Mouse (Mus musculus) stomach, embryonic 15.5 days (tissue): ENCODE measurements around the gene Mafg. TPM values are rescaled to one million over a fixed set of nuclear protein-coding genes. Genes with fewer than 3 reads are reported as not detected.

Experiments used
- ATAC-seq: fragments of 200-750 bp; cut with Nextera tagmentation; 2 replicates; pipeline ENCODE4 v1.8.0; 2017; ENCODE audit warnings: low read depth, moderate number of reproducible peaks, moderate TSS enrichment; ENCODE audit not compliant: insufficient read depth, low FRiP score
- H3K27ac ChIP-seq: fragments of 300-500 bp; sonication (generic); 2 replicates; pipeline ENCODE4 v1.5.1; 2015; ENCODE audit warnings: mild to moderate bottlenecking, inconsistent platforms
- H3K27me3 ChIP-seq: fragments of 300-500 bp; sonication (generic); replicated peaks from 2 replicates; pipeline ENCODE4 v1.6.1; 2015; ENCODE audit warnings: inconsistent platforms
- H3K36me3 ChIP-seq: fragments of 300-500 bp; sonication (generic); 2 replicates; pipeline ENCODE4 v1.6.1; 2015; ENCODE audit warnings: inconsistent platforms
- H3K4me1 ChIP-seq: fragments of 300-500 bp; sonication (generic); 2 replicates; pipeline ENCODE4 v1.6.1; 2015; ENCODE audit warnings: inconsistent platforms
- H3K4me2 ChIP-seq: fragments of 300-500 bp; sonication (generic); 2 replicates; pipeline ENCODE4 v1.6.1; 2015; ENCODE audit warnings: mild to moderate bottlenecking, inconsistent platforms
- H3K4me3 ChIP-seq: fragments of 300-500 bp; sonication (generic); replicated peaks from 2 replicates; pipeline ENCODE4 v1.5.1; 2015; ENCODE audit warnings: inconsistent platforms
- H3K9ac ChIP-seq: fragments of 300-500 bp; sonication (generic); 2 replicates; pipeline ENCODE4 v1.6.1; 2015; ENCODE audit warnings: inconsistent platforms
- H3K9me3 ChIP-seq: fragments of 300-500 bp; sonication (generic); 2 replicates; pipeline ENCODE4 v1.6.1; 2016; ENCODE audit warnings: inconsistent platforms
- whole genome bisulfite sequencing: fragments of 180-500 bp; shearing (Covaris S2); methylation state at CpG from one replicate; pipeline ENCODE4 v1.1.7; 2015; 5-methylcytosine and 5-hydroxymethylcytosine counted together
- microRNA-seq: library from miRNA; unstranded; fragments of <30 nt; microRNA quantifications from one replicate; pipeline ENCODE4, GENCODE M21; 2016
- polyA plus RNA-seq: library from polyadenylated mRNA; unstranded; fragments of >200 nt; fragmentation: Nextera tagmentation; extraction: Ambion mirVana; gene quantifications from 2 replicates; pipeline ENCODE4 v1.2.1, GENCODE M21; 2015

Mafg gene
- polyA plus RNA-seq, 1 experiment from 2014 or later = 31.9 TPM

DNA sequence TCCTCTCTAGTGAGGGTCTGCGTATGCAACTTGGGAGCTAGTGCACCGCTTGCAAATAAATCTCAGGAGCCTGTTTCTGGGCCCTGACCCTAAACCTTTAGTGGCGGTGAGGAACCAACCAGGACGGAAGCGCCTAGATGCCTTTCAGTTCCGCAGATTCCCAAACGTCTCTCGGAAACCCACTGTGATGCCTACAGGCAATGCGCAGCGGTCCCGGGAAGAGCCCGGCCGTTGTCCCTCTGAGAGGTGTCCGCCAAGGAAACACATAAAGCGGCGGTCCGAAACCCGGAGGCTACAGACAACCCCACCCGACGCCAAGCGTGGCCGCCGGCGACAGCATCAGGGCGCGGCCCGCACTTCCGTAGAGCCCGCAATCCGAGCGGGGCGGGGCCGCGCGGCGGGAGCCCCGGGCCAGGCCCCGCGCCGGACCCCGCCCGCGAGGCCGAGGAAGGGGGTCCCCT is 52.5 kb downstream of the Mafg start:
- WGBS = under 1% methylated on average over 42 of the region's 44 CpGs
- Histone ChIP-seq H3K36me3 (peaks cover 33% of the 10 kb centered on the region), H3K9ac (peak overlapping the region; percentile 70), H3K9me3 (no peaks in the 10 kb centered on the region), H3K4me1 (peaks cover 30% of the 10 kb centered on the region), H3K27ac (peak overlapping the region; percentile 90), H3K4me2 (peak overlapping the region; percentile 92), H3K4me3 (peak overlapping the region; percentile 92), H3K27me3 (no peaks in the 10 kb centered on the region)
- peak; percentile 20; the same call in 1 of the 2 replicates for ATAC-seq

DNA sequence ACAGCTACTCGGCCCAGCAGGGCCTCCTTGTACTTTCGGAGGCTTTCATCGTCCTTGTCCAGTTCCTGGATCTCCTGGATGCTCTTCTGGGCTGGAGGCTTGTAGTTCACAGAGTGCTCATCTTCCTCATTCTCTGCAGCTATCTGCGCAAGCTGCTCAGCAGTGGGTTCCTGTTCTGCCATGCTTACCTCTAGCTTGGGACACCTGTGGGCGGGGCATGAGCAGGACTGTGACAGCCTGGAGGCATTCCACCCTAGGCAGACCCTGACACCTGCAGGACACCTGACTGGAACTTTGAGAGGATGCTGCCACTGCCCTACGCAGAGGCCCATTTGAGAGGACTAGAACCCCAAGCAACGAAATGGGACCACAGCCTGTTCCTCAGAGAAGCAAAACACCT is 53.2 kb downstream of the Mafg start:
- Histone ChIP-seq H3K27me3 (no peaks in the 10 kb centered on the region), H3K4me1 (peaks cover 30% of the 10 kb centered on the region), H3K9ac (peak overlapping the region; percentile 70), H3K4me2 (peak overlapping the region; percentile 92), H3K36me3 (peaks cover 30% of the 10 kb centered on the region), H3K27ac (peak overlapping the region; percentile 90), H3K9me3 (no peaks in the 10 kb centered on the region), H3K4me3 (peak overlapping the region; percentile 92)
- 47% methylated on average over 7 of the region's 7 CpGs for WGBS
- ATAC-seq = no peak

DNA sequence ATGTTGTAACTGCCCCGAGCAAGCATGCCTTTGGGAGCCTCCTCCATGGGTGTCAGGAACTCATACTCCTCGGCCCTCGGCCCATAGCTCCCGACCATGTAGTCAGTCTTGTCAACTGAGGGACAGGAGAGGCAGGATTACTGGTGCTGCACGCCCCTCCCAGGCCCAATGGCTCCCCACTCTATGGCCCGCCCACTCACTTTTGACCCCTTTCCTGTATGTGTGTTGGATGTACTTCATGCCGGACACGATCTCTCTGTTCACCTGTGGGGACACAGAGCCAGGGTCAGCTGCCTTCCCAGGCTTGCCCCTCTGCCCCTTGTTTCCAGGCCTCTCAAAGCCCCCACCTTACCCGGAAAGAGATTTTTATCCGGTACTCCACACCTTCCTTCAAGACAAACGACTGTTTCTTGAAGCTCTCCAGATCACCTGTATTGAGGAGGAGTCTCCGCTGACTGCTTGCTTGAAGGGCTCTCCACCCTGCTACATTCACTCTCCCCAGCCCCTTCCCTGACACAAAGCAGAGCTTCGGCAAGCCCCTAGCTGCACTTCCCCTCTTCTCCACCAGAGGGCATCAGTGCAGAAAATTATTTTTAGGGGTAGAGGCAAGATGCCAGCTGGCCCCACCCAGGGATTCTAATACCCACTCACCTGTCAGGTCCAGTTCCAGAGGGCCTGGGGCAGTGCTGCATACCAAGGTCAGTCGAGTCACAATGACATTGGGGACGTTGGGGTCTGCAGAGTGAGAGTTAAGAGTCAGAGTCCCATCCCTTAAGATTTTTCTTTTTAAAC is 53.9 kb downstream of the Mafg start:
- peak overlapping the region; percentile 92 for H3K4me3 ChIP-seq
- H3K36me3 ChIP-seq = peaks cover 27% of the 10 kb centered on the region
- no peaks in the 10 kb centered on the region for H3K27me3 ChIP-seq
- peak overlapping the region; percentile 90 for H3K27ac ChIP-seq
- no peak overlapping the region for H3K9ac ChIP-seq
- H3K4me1 ChIP-seq = peaks cover 33% of the 10 kb centered on the region
- H3K4me2 ChIP-seq = peak overlapping the region; percentile 92
- no peak for ATAC-seq
- no peaks in the 10 kb centered on the region for H3K9me3 ChIP-seq
- WGBS = 53% methylated on average over 15 of the region's 15 CpGs

DNA sequence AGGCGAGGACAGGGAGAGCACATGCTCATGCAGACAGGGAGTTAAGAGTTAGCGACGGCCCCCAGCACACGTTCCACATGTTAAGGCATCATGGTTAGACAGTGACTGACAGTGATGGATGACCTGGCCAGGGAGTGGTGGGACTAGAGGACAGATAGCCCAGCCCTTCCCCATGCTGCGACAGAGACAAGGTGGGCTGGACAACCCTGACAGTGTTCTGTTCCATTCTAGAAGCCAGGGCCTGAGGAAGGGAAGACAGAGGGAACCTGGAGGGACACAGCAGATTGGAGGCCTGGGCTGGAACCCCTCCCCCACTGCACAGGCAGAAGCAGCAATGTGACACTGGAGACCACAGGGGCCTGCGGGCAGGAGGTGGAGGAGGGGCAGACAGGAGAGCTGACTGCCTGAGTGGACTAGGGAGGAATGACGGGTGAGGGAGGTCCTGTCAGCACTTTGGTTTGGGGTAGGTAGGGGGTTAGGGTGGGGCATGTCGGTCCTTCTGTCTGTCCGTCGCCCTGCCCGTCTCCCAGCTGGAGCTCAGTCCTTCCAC is 54.6 kb downstream of the Mafg start:
- no peak for ATAC-seq
- 80% methylated on average over 11 of the region's 11 CpGs for WGBS
- H3K4me2 ChIP-seq = no peak overlapping the region; the same call in 1 of the 2 replicates
- H3K27ac ChIP-seq = no peak overlapping the region
- H3K36me3 ChIP-seq = peaks cover 25% of the 10 kb centered on the region
- no peak overlapping the region for H3K9ac ChIP-seq
- H3K4me3 ChIP-seq = no peak overlapping the region
- H3K4me1 ChIP-seq = peaks cover 38% of the 10 kb centered on the region
- no peaks in the 10 kb centered on the region for H3K27me3 ChIP-seq
- H3K9me3 ChIP-seq = no peaks in the 10 kb centered on the region

DNA sequence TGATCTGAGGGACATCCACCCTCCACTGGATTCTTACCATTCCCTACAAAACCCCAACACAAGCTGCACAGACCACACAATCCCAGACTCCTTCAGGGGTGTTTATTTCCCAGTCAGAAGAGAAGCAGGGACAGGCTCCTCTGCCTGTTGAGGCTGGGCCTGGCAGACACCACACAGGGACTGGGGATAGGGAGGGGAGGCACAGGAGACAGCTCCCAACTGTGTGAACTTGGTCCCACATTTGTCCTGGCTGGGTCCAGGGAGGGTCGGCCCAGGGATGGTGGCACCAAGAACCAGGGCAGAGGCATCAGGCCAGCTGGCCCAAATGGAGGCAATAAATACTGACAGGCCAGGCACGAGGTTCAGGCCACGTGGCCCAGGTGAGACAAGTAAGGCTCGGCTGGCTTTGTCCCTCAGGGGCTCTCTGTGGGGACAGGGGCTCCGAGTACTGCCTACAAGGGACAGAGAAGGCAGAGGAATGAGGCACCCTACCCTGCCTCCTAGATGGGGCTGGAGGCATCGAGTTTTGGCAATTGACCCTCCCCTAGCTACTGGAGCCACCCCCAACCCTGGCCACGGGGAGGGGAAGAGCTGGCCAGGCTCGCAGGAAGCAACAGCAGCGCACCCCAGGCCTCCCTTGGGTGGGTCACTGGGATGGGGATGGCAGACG is 55.2 kb downstream of the Mafg start:
- no peak overlapping the region for H3K9ac ChIP-seq
- no peak overlapping the region for H3K27ac ChIP-seq
- peaks cover 38% of the 10 kb centered on the region for H3K4me1 ChIP-seq

DNA sequence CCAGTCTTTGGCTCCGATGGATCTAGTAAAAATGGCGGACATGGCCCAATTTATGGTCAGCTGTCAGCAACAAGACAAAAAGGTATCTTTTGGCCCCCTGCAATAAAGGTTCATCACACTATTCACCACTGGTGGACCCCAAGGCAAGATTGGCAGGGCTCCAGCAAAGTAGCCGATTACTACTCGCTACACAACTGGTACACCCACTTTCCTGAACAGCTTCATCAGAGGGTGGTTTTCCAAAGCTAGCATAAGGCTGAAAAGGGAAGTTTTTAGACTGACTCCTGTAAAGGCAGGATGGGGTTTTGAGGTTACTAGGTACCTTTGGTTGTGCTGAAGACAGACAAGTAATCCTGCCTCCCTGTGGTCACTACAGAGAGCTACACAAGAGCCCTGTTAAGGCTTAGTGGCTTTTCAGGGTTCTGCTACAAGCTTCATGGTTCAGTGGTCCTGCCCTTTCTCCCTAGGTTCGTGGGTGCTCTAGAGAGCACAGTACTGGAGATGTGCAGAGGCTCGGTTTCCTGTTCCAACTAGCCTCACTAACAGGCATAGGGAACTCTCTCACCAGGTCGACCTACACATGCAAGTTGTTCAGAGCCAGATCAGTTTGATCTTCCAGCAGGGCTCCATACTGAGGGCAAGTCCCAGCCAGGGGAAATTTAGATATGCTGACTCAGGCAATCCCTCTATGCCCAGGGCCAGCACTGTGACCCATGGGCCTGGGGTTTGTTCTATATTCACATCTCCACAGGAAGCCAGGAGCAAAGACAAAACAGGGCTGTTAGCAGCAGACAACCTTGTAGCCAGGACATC is 56.0 kb downstream of the Mafg start:
- no peak overlapping the region for H3K4me3 ChIP-seq
- no peaks in the 10 kb centered on the region for H3K9me3 ChIP-seq
- H3K4me2 ChIP-seq = no peak overlapping the region
- no peak overlapping the region for H3K9ac ChIP-seq
- no peaks in the 10 kb centered on the region for H3K27me3 ChIP-seq
- H3K36me3 ChIP-seq = peaks cover 24% of the 10 kb centered on the region
- WGBS = 84% methylated on average over 7 of the region's 7 CpGs
- ATAC-seq = no peak
- H3K27ac ChIP-seq = peak overlapping the region; percentile 55; the same call in 1 of the 2 replicates
- H3K4me1 ChIP-seq = peaks cover 38% of the 10 kb centered on the region

More for the DNA sequence above, 55.2 kb downstream of the Mafg start:
- Histone ChIP-seq H3K9me3 (no peaks in the 10 kb centered on the region), H3K36me3 (peaks cover 24% of the 10 kb centered on the region), H3K4me3 (no peak overlapping the region), H3K4me2 (no peak overlapping the region), H3K27me3 (no peaks in the 10 kb centered on the region)
- 86% methylated on average over 10 of the region's 10 CpGs for WGBS
- no peak for ATAC-seq

DNA sequence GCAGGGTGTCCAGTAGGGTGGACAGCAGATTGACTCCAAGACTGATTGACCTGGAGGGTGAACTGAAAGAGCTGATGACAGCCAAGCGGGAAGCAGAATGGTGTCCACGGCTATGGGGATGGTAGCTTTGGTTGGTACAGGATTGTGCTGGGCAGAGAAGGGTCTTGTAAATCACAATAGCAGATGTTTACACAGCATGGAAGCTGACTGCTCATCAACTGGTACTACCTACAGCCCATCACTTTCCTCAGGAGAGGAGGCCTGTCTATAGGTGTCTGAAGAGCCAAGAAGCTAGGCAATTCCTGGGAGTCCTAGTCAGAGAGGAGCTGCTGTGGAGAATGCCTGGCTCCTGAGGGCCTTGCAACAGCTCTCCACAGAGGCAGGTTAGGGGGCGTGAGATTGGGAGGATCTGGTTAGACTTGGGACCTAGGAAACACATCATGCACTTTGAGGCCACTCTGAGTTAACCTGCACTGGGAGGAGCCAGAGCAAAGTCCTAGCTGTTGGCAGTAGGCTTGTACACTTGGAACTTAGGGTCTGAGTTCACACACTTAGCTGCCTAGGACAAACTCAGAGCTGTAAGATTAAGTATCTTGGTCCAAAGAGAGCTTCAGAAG is 56.9 kb downstream of the Mafg start:
- no peak overlapping the region for H3K4me2 ChIP-seq
- H3K9me3 ChIP-seq = no peaks in the 10 kb centered on the region
- 82% methylated on average over 3 of the region's 3 CpGs for WGBS
- H3K36me3 ChIP-seq = peaks cover 24% of the 10 kb centered on the region
- ATAC-seq = no peak
- no peak overlapping the region for H3K9ac ChIP-seq
- H3K27me3 ChIP-seq = no peaks in the 10 kb centered on the region
- H3K4me3 ChIP-seq = no peak overlapping the region
- peak overlapping the region; percentile 55; the same call in 1 of the 2 replicates for H3K27ac ChIP-seq
- peaks cover 35% of the 10 kb centered on the region for H3K4me1 ChIP-seq

DNA sequence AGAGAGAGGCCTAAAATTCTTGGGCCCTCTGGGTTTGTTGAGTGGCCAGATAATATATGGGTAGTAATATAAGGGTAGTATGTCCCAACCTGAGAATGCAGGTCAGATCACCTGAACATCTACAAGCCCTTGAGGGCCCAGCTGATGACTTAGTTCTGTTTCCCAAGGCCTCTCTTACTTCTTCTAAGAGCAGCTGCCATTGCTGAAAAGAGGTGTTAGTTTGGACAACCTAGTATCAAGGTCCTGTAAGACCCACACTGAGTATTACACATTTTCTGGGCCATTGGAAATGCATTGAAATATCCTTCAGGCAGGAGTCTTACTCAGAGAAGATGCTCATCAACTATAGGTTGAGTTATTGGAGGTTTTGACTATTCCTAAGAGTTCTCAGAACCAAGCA is 57.5 kb downstream of the Mafg start:
- Histone ChIP-seq H3K9me3 (no peaks in the 10 kb centered on the region), H3K27me3 (no peaks in the 10 kb centered on the region), H3K4me3 (no peak overlapping the region), H3K9ac (no peak overlapping the region), H3K27ac (0 out of 2 replicates have a peak overlapping the region, but pooled peaks have one; percentile 55), H3K4me2 (no peak overlapping the region), H3K36me3 (peaks cover 29% of the 10 kb centered on the region), H3K4me1 (peaks cover 41% of the 10 kb centered on the region)
- no peak for ATAC-seq

Small RNAs within 50 kb of the gene (microRNA-seq; reads per million reads assigned to microRNA genes)
- gene Mir6936 = 1.2 reads per million

Other genes with a start within 250 kb of the Mafg start
- gene Nploc4, start 195.9 kb downstream of the Mafg start, polyA plus RNA-seq = 28.1 and 29.8 TPM in 2 replicates
- not detected in 2 replicates for gene Tspan10, start 191.0 kb downstream of the Mafg start, polyA plus RNA-seq
- 0.26 TPM in 1 of 2 replicates, not detected in the other for gene Pde6g, start 180.1 kb downstream of the Mafg start, polyA plus RNA-seq
- gene Oxld1, start 175.5 kb downstream of the Mafg start, polyA plus RNA-seq = 15.7 and 16.1 TPM in 2 replicates
- 30.5 and 32.2 TPM in 2 replicates for gene Ccdc137, start 175.5 kb downstream of the Mafg start, polyA plus RNA-seq
- gene Arl16, start 166.0 kb downstream of the Mafg start, polyA plus RNA-seq = 40.0 and 42.7 TPM in 2 replicates
- gene Mrpl12, start 149.0 kb downstream of the Mafg start, polyA plus RNA-seq = 157 and 168 TPM in 2 replicates
- 70.7 and 71.4 TPM in 2 replicates for gene Slc25a10, start 141.8 kb downstream of the Mafg start, polyA plus RNA-seq
- 1.7 and 2.4 TPM in 2 replicates for gene Gcgr, start 102.9 kb downstream of the Mafg start, polyA plus RNA-seq
- 167 TPM in 2 replicates for gene Mcrip1, start 83.9 kb downstream of the Mafg start, polyA plus RNA-seq
- gene Ppp1r27, start 82.5 kb downstream of the Mafg start, polyA plus RNA-seq = 0.59 TPM in 1 of 2 replicates, not detected in the other
- 954 and 1,026 TPM in 2 replicates for gene P4hb, start 60.3 kb downstream of the Mafg start, polyA plus RNA-seq
- 537 and 556 TPM in 2 replicates for gene Arhgdia, start 52.0 kb downstream of the Mafg start, polyA plus RNA-seq
- 420 and 451 TPM in 2 replicates for gene Alyref, start 35.2 kb downstream of the Mafg start, polyA plus RNA-seq
- 196 and 200 TPM in 2 replicates for gene Anapc11, start 35.2 kb downstream of the Mafg start, polyA plus RNA-seq
- gene Npb, start 25.1 kb downstream of the Mafg start, polyA plus RNA-seq = 9.8 and 12.1 TPM in 2 replicates
- gene Pcyt2, start 15.7 kb downstream of the Mafg start, polyA plus RNA-seq = 183 and 188 TPM in 2 replicates
- 38.1 and 39.0 TPM in 2 replicates for gene Sirt7, start 8.4 kb downstream of the Mafg start, polyA plus RNA-seq
- gene Pycr1, start 10.2 kb upstream of the Mafg start, polyA plus RNA-seq = 32.5 and 32.7 TPM in 2 replicates
- 0.28 and 0.44 TPM in 2 replicates for gene Myadml2, start 14.6 kb upstream of the Mafg start, polyA plus RNA-seq
- gene Notum, start 27.6 kb upstream of the Mafg start, polyA plus RNA-seq = 3.9 and 4.9 TPM in 2 replicates
- gene Aspscr1, start 39.4 kb upstream of the Mafg start, polyA plus RNA-seq = 105 and 113 TPM in 2 replicates
- gene Cenpx, start 80.1 kb upstream of the Mafg start, polyA plus RNA-seq = 155 and 158 TPM in 2 replicates
- gene Lrrc45, start 80.3 kb upstream of the Mafg start, polyA plus RNA-seq = 55.7 and 57.3 TPM in 2 replicates
- 36.4 and 39.4 TPM in 2 replicates for gene Rac3, start 87.9 kb upstream of the Mafg start, polyA plus RNA-seq
- 31.6 and 33.5 TPM in 2 replicates for gene Dcxr, start 93.7 kb upstream of the Mafg start, polyA plus RNA-seq
- gene Cbr2, start 98.5 kb upstream of the Mafg start, polyA plus RNA-seq = 54.5 and 82.4 TPM in 2 replicates
- 4.3 and 9.3 TPM in 2 replicates for gene Hmga1b, start 129.2 kb upstream of the Mafg start, polyA plus RNA-seq
- 35.8 and 40.9 TPM in 2 replicates for gene Rfng, start 150.6 kb upstream of the Mafg start, polyA plus RNA-seq
- gene Gps1, start 150.7 kb upstream of the Mafg start, polyA plus RNA-seq = 157 and 172 TPM in 2 replicates
- 69.2 and 79.0 TPM in 2 replicates for gene Dus1l, start 162.8 kb upstream of the Mafg start, polyA plus RNA-seq
- 45.9 and 46.3 TPM in 2 replicates for gene Fasn, start 190.9 kb upstream of the Mafg start, polyA plus RNA-seq